Mouse (Mus musculus): ENCODE data around the gene Wdr38. TPM values are rescaled to one million over a fixed set of nuclear protein-coding genes. Genes with fewer than 3 reads are reported as not detected.
"Not testable (repeated sequence)": the region's sequence is repeated elsewhere in the genome, so short reads cannot be mapped to it uniquely, and the experiment has no call there.

Wdr38 gene
- total RNA-seq, 2 experiments from 2014 or later: 0.17 to 0.31 TPM

- intact Hi-C loops (cut with DNase I): no loop called here
- DNase-seq: no peak
Observed at GRCm38 (mm10) chr2:38988929-38989328, 8.3 kb upstream of the Wdr38 start.

GRCm38 (mm10) chr2:38992004-38992403, 5.3 kb upstream of the Wdr38 start:
- DNase-seq: no peak
- intact Hi-C loops (cut with DNase I): loop anchor here (10.0 kb wide), 1 partner anchor 197 kb away; no protein-coding TSS in a partner anchor

DNA sequence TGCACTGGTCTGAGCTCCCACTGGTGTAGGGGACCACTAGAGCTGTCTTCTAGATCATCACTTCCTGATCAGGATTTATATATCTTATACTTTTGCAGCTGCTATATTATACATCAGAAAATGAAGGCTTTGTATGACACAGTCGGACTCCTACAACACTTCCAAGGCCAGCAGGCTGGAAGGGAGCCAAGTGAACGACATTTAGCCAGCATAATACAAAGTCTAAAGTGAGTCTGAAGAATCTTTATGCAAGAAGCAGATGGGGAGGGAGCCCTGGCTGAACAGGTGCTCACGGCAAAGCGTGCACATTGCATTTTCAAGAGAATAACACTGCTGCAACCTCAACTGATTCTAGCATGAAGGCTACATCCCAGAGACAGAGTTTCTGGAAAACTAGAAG, 4.8 kb upstream of the Wdr38 start:
- no peak for DNase-seq
- intact Hi-C loops (cut with DNase I): loop anchor here (10.0 kb wide), 1 partner anchor 198 kb away; no protein-coding TSS in a partner anchor

DNA sequence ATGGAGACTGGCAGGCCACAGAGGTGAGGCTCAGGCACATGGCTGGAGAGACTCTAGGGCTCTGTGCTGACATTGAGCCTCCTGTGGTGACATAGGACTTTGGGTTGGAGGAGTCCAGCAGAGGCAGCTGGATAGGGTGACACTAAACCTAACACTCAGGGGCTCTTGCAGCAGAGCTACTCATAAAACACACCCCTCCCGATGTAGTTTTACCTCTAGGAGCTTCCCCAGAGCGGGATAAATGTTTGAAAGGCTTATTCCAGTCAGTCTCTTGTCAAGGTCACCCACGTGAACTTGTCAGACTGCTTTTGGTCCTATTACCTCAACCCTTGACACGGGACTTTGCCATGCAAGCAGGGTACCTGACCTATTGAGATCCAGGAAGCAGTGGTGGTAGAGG, 2.1 kb downstream of the Wdr38 start:
- intact Hi-C loops (cut with DNase I): loop anchor here (10.0 kb wide), 1 partner anchor 205 kb away; no protein-coding TSS in a partner anchor
- no peak for DNase-seq

GRCm38 (mm10) chr2:38999910-39000586, 2.8 kb downstream of the Wdr38 start:
- intact Hi-C loops (cut with DNase I): loop anchor here (10.0 kb wide), 1 partner anchor 205 kb away; no protein-coding TSS in a partner anchor
- no peak for DNase-seq

- intact Hi-C loops (cut with DNase I): no loop called here
- DNase-seq: no peak
Observed at GRCm38 (mm10) chr2:39000587-39000919, 3.3 kb downstream of the Wdr38 start.

DNA sequence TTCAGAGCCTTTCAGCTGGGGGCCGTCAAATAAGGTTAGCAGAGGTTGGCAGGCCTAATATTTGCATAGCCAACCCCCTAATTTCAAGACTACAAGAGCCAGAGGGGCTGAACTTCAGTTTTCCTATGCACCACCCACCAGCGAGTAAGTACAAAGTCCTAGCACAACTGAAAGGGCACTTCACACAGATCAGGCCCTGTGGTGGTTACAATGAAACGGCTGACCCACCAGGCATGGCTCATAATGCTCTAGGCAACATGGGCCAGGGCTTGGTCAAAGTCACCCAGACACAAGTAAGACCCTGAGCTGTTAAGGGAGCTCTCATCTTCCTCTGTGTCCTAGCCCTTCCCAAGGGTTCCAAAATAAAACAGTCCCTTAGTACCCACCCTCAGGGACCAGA, 4.6 kb downstream of the Wdr38 start:
- DNase-seq: no peak
- intact Hi-C loops (cut with DNase I): no loop called here

- DNase-seq: no peak
- intact Hi-C loops (cut with DNase I): no loop called here
Observed at GRCm38 (mm10) chr2:39003106-39003505, 5.8 kb downstream of the Wdr38 start.

DNA sequence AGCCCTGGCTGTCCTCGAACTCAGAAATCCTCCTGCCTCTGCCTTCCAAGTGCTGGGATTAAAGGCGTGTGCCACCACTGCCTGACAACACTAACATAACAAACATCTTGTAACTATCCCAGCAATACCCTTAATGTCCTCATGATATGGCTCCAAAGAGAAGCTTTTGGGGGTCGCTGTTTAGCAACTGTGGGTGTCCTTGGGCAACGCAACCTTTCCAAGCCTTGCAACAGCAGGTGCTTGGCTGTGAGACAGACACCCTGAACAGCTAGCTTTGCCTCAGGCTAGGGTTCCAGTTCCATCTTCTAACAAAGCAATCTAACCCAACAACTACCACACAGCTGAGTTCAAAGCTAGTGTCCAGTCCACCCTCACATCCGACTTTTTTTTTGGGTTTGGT, 6.2 kb downstream of the Wdr38 start:
- intact Hi-C loops (cut with DNase I): no loop called here
- no peak for DNase-seq

DNA sequence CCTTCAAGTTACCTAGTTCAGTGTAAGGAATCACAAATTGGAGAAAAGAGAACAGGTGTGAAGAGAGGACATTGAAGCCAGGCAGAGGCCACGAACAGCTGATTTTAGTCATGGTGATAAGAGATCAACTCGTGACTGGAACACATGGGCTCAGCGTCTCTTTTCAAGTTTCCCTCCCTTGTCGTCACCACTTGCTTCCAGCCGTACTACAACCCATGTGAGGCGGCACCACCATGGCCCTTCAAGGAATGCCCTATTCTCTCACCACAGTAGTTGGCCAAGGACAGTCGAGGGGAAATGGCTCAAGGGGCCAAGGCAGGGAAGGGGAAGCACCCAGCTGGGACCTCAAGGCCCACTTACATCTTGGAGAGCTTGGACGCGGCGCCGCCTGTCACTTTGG, 7.1 kb downstream of the Wdr38 start:
- intact Hi-C loops (cut with DNase I): no loop called here
- no peak for DNase-seq

GRCm38 (mm10) chr2:39004880-39005435, 7.7 kb downstream of the Wdr38 start, which contains the start of gene Arpc5l:
Gene Arpc5l, plus strand, starts transcription at chr2:39005348.
- peak; percentile 81 to 88 for DNase-seq
- intact Hi-C loops (cut with DNase I): no loop called here

GRCm38 (mm10) chr2:39005574-39006079, 8.4 kb downstream of the Wdr38 start, which contains the start of gene Rpl35:
Gene Rpl35, minus strand, starts transcription at chr2:39005624.
- no peak for DNase-seq

DNA sequence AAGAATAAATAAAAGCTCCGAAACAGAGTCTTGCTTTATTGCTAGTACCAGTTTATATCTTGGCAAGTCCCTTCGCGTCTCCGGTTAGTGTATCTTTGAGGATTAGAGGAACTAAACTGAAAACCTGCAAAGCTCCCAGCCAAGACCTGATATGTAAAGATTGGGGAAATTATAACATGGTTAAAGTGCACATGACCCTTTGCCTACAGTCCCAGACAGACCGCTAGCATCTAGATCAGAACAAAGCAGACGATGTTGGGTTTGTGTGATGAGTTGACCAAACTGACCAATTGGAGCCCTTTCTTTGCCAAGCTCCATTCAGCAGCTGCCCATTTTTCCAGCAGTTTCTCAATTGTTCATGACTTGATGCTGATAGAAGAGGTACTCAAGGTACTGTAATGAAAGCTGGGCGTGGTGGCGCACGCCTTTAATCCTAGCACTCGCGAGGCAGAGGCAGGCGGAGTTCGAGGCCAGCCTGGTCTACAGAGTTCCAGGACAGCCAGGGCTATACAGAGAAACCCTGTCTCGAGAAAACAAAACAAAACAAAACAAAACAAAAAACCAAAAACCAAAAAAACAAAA, 9.0 kb downstream of the Wdr38 start:
- intact Hi-C loops (cut with DNase I): no loop called here
- no peak for DNase-seq

More at GRCm38 (mm10) chr2:39005574-39006079, 8.4 kb downstream of the Wdr38 start, which contains the start of gene Rpl35:
- intact Hi-C loops (cut with DNase I): no loop called here

DNA sequence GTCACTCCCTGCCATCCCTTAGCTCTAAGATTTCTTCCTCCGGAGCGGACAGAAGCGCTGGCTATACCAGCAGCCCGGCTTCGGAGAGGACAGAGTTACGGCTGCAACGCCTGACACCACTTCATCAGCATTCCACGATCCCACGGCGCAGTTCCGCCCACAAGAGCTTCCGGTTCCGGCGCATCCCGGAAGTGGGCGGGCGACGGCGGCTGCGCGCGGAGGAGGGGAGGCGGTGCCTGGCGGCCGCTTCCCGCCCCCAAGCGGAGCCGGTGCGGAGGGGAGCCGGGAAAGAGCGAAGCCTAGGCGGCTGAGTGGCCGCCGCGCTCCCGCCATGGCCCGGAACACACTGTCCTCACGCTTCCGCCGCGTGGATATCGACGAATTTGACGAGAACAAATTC, 10.6 kb downstream of the Wdr38 start:
- peak; percentile 88 to 91 for DNase-seq
- intact Hi-C loops (cut with DNase I): no loop called here

GRCm38 (mm10) chr2:39008350-39008851, 11.1 kb downstream of the Wdr38 start:
- intact Hi-C loops (cut with DNase I): no loop called here
- DNase-seq: no peak

- intact Hi-C loops (cut with DNase I): no loop called here
Observed at GRCm38 (mm10) chr2:39008954-39009365, 11.7 kb downstream of the Wdr38 start.

GRCm38 (mm10) chr2:39010144-39010543, 12.9 kb downstream of the Wdr38 start:
- intact Hi-C loops (cut with DNase I); DNase-seq: not testable (repeated sequence)

More at GRCm38 (mm10) chr2:39008954-39009365, 11.7 kb downstream of the Wdr38 start:
- DNase-seq: no peak

- DNase-seq: no peak
- intact Hi-C loops (cut with DNase I): no loop called here
Observed at GRCm38 (mm10) chr2:39011264-39011663, 14.0 kb downstream of the Wdr38 start.

GRCm38 (mm10) chr2:39011971-39012370, 14.7 kb downstream of the Wdr38 start:
- DNase-seq: no peak

GRCm38 (mm10) chr2:39012768-39013279, 15.5 kb downstream of the Wdr38 start:
- intact Hi-C loops (cut with DNase I): no loop called here
- no peak for DNase-seq

More at GRCm38 (mm10) chr2:39011971-39012370, 14.7 kb downstream of the Wdr38 start:
- intact Hi-C loops (cut with DNase I): no loop called here

- DNase-seq: no peak
- intact Hi-C loops (cut with DNase I): no loop called here
Observed at GRCm38 (mm10) chr2:39016581-39016980, 19.3 kb downstream of the Wdr38 start.
